Mouse (Mus musculus): ENCODE data around the gene Galnt7.

Galnt7 gene

GRCm38 (mm10) chr8:57585128-57585442 is 67.7 kb downstream of the Galnt7 start:
- DNase-seq (ENCODE audit: low read depth, low spot score), result no peak

GRCm38 (mm10) chr8:57584416-57585127 is 68.3 kb downstream of the Galnt7 start:
- DNase-seq (ENCODE audit: low read depth, low spot score), result no peak

- DNase-seq (ENCODE audit: low read depth, low spot score), result peak; percentile 72
These were observed 73.0 kb downstream of the Galnt7 start for GRCm38 (mm10) chr8:57579845-57580244.

GRCm38 (mm10) chr8:57577301-57577700 is 75.5 kb downstream of the Galnt7 start:
- no peak for DNase-seq (ENCODE audit: low read depth, low spot score)

GRCm38 (mm10) chr8:57576238-57576637 is 76.6 kb downstream of the Galnt7 start:
- peak; percentile 45 for DNase-seq (ENCODE audit: low read depth, low spot score)

GRCm38 (mm10) chr8:57575336-57575735 is 77.5 kb downstream of the Galnt7 start:
- no peak for DNase-seq (ENCODE audit: low read depth, low spot score)

- peak; percentile 83 for DNase-seq (ENCODE audit: low read depth, low spot score)
These were observed 78.4 kb downstream of the Galnt7 start for GRCm38 (mm10) chr8:57574398-57574797.

GRCm38 (mm10) chr8:57573844-57574243 is 79.0 kb downstream of the Galnt7 start:
- DNase-seq (ENCODE audit: low read depth, low spot score), result peak; percentile 21

- DNase-seq (ENCODE audit: low read depth, low spot score), result no peak
These were observed 82.9 kb downstream of the Galnt7 start for GRCm38 (mm10) chr8:57569886-57570285.

GRCm38 (mm10) chr8:57569400-57569795 is 83.4 kb downstream of the Galnt7 start:
- DNase-seq (ENCODE audit: low read depth, low spot score), result peak; percentile 56

GRCm38 (mm10) chr8:57568633-57569399 is 84.0 kb downstream of the Galnt7 start:
- no peak for DNase-seq (ENCODE audit: low read depth, low spot score)

- DNase-seq (ENCODE audit: low read depth, low spot score), result no peak
These were observed 84.8 kb downstream of the Galnt7 start for GRCm38 (mm10) chr8:57567998-57568397.

GRCm38 (mm10) chr8:57565039-57565438 is 87.8 kb downstream of the Galnt7 start:
- no peak for DNase-seq (ENCODE audit: low read depth, low spot score)

- no peak for DNase-seq (ENCODE audit: low read depth, low spot score)
These were observed 89.1 kb downstream of the Galnt7 start for GRCm38 (mm10) chr8:57563726-57564125.

GRCm38 (mm10) chr8:57562741-57563140 is 90.1 kb downstream of the Galnt7 start:
- no peak for DNase-seq (ENCODE audit: low read depth, low spot score)

GRCm38 (mm10) chr8:57560926-57561325 is 91.9 kb downstream of the Galnt7 start:
- no peak for DNase-seq (ENCODE audit: low read depth, low spot score)

GRCm38 (mm10) chr8:57552102-57553032 is 100.5 kb downstream of the Galnt7 start:
- no peak for DNase-seq (ENCODE audit: low read depth, low spot score)

- DNase-seq (ENCODE audit: low read depth, low spot score), result no peak
These were observed 105.3 kb downstream of the Galnt7 start for GRCm38 (mm10) chr8:57547581-57547980.

- DNase-seq (ENCODE audit: low read depth, low spot score), result no peak
These were observed 106.0 kb downstream of the Galnt7 start for GRCm38 (mm10) chr8:57546834-57547233.

- no peak for DNase-seq (ENCODE audit: low read depth, low spot score)
These were observed 106.4 kb downstream of the Galnt7 start for GRCm38 (mm10) chr8:57546401-57546800.

- DNase-seq (ENCODE audit: low read depth, low spot score), result no peak
These were observed 111.4 kb downstream of the Galnt7 start for GRCm38 (mm10) chr8:57541405-57541804.

- DNase-seq (ENCODE audit: low read depth, low spot score), result no peak
These were observed 111.9 kb downstream of the Galnt7 start for GRCm38 (mm10) chr8:57540951-57541350.
